Mouse (Mus musculus) spleen, postnatal 10 days (tissue): ENCODE data around the gene 2300002M23Rik.

Experiments used
- DNase-seq, 2 experiments: peaks; one replicate each; pipeline ENCODE4 v3.0.0; 2021 to 2022; ENCODE audit warnings: low spot score in 2 of 2

The 2300002M23Rik gene

GRCm38 (mm10) chr17:35556186-35556765 lies 11.0 kb upstream of the 2300002M23Rik start:
- DNase-seq = no peak

DNA sequence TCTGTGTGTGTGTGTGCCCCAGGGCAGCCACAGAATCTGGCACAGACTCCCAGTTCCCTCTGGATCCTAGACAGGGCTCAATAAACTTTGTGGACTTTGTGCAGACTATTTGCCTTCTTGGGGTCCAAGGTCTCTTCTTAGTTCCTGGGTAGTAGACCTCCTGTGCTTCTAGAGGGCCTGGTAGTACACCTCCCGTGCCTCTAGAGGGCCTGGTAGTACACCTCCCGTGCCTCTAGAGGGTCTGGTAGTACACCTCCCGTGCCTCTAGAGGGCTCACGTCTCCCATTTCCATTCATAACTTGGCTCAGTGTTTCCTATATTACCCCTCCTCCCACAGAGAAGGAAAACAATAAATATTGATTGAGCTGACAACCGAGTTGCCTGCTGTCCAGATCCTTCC lies 10.4 kb upstream of the 2300002M23Rik start:
- peak in 1 of 2 experiments; percentile 52 for DNase-seq

DNA sequence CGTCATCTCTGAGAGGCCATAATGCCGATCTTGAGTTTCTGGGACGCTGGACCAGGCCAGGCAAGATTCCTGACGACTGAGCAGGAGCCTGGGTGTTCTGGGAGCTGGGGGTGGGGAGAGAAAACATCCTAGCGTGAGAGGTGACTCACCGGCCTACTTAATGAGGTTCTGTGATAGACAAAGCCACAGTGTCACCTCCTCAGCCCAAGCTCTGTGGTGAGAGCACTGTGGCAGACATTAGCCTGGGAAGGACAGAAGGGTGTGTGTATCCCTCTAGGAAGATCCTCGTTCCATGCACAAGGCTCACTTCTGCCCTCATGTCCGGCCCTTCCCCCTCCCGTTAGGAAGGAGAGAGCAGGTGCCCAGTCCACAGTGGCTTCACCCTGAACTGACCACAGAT lies 9.9 kb upstream of the 2300002M23Rik start:
- DNase-seq = no peak

DNA sequence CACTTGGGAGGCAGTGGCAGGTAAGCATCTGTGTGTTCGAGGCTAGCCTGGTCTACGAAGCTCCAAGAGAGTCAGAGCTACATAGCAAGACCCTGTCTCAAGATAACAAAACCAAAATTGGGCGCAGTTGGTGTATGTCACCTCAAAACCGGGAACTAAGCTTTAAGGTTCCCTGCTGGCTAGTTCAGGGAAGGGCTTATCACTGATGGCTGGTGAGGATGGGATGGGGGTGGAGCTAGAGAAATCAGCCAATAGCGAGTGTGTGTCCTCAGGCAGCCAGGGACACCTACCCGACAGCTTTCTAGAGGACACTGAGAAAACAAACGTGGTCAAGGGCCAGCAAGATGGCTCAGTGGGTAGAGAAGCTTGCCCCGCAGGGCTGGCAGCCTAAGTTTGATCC lies 9.0 kb upstream of the 2300002M23Rik start:
- DNase-seq = no peak

DNA sequence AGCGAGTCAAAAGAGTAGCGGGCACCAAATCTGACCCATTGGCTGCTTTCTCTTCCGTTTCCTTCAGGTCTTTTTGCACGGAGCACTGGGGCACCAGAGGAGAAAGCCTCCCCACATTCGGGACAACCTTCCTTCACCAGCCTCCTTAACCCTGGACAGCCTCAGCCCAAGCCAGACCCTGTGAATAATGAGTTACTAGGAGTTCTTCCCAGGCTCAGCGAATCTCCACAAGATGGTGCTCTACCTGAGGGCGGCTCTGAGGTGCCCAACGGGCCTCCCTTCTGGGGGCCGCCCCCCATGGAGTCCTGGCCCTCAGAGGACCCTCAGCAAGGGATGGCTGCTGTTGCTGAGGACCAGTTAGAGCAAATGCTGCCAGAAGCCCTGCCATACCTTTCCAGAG lies 517 bp downstream of the 2300002M23Rik start:
- no peak for DNase-seq

DNA sequence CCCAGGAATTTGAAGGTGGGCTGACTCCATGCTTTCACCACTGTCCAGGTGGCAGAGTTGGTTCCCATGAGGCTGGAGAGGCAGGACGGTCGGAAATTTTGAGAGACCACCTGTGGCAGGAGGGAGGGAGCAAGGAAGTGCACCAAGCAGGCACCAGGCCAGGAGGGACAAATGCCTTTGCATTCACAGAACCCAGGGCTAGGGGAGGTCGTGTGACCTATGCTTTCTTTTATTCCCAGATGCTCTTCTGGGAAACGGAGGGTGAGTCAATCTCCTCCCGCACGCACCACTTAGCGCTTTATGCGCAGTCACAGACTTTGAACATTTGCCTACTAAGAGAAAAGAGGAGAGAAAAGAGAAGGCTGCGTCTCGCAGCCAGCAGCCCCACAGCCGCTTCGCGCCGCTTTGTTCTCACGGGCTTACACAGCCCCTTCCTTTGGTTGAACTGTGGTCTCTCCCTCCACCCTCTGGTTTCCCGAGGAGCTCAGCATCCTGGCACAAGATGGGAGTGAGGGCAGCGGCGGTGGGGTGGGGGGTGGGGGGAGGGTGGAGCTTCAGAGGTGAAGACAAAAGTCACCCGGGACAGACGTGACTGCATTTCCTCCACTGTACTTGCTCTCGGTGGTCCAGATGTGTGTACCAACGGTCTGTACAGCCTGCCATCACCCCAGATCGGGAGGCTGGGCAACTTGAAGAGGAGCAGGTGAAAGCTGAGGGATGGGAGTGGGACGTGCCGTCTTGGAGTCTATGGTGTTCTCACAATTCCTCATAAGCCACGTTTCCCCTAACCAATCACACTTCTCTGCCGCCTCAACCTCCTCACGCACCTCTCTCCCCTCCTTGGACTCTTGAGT lies 2.1 kb downstream of the 2300002M23Rik start:
- DNase-seq = no peak

- no peak for DNase-seq
Measured at GRCm38 (mm10) chr17:35570836-35571235, 3.6 kb downstream of the 2300002M23Rik start.

- DNase-seq = no peak
Measured at GRCm38 (mm10) chr17:35571477-35571876, 4.2 kb downstream of the 2300002M23Rik start.

GRCm38 (mm10) chr17:35578211-35578610 lies 11.0 kb downstream of the 2300002M23Rik start:
- DNase-seq = peak; percentile 76 to 90

DNA sequence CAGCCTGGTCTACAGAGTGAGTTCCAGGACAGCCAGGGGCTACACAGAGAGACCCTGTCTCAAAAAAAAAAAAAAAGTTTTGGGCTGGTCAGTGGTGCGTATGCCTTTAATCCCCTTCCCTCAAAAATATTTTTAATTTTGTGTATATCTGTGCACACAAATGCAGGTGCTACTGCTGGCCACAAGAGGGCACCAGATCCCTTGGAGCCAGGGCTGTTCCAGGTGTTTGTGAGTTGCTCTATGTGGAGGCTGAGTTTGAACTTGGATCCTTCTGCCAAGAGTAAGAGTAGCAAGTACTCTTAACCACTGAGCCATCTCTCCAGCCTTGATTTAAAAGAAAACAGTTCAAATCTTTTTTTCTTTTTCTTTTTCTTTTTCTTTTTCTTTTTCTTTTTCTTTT lies 15.7 kb downstream of the 2300002M23Rik start:
- peak in 1 of 2 experiments; percentile 44 for DNase-seq

GRCm38 (mm10) chr17:35584330-35584937 lies 17.2 kb downstream of the 2300002M23Rik start:
- peak; percentile 45 to 80 for DNase-seq

DNA sequence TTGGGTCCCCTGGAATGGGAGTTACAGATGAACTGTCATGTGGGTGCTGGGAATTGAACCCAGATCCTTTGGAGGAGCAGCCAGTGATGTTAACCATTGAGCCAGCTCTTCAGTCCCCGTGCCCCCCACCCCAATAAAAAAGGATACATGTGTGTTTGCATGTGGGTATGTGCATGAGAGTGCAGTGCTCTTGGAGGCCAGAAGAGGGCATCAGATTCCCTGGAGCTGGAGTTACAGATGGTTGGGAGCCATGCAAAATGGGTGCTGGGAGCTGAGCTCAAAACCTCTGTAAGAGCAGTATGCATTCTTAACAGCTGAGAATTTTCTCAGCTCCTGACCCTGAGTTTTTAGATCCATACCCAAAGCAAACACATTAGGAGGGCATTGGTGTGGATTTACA lies 20.0 kb downstream of the 2300002M23Rik start:
- DNase-seq = no peak

GRCm38 (mm10) chr17:35588387-35588786 lies 21.1 kb downstream of the 2300002M23Rik start:
- DNase-seq = no peak

- peak; percentile 54 to 78 for DNase-seq
Measured at GRCm38 (mm10) chr17:35590410-35591218, 23.4 kb downstream of the 2300002M23Rik start.

GRCm38 (mm10) chr17:35591219-35591578 lies 23.9 kb downstream of the 2300002M23Rik start:
- no peak for DNase-seq

DNA sequence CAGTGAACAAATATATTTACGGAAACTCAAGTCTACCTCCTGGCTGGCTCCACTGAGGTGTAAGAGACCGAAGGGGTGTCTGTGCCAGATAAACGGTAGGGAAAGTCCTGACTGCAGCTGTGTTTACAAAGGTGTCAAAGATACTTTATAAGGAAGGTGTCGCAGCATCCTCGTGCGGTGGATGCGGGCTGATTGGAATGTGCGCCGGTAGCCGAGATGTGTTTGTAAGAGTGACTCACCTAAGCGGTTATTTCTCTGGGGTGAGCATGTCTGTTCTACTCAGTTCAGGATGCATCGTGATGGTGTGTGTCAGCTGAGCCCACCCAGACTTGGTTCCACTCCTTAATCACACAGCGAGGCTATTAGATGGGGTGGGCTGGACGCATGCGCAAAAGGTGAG lies 24.5 kb downstream of the 2300002M23Rik start:
- no peak for DNase-seq

DNA sequence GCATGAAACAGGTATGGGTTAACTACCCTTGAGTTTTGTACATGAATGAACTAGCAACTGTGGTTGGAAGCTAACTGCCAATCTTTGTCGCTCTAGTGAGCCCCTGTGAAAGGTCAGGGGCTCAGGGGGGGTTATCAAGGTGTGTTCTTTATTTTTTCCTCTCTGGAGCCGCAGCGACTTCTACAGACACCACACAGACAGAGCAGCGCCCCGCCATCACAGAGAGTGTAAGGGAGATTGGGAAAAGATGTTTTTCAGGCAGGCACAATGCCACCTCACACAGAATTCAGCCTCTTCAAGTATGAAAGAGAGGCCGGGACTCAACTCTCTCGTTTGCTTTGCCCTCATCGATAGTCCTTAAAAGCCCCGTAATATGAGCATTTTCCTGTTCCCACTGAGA lies 24.9 kb downstream of the 2300002M23Rik start:
- no peak for DNase-seq

GRCm38 (mm10) chr17:35593786-35594185 lies 26.5 kb downstream of the 2300002M23Rik start:
- no peak for DNase-seq

- no peak for DNase-seq
Measured at GRCm38 (mm10) chr17:35594456-35594855, 27.2 kb downstream of the 2300002M23Rik start.

GRCm38 (mm10) chr17:35597399-35597798 lies 30.1 kb downstream of the 2300002M23Rik start:
- DNase-seq = no peak

DNA sequence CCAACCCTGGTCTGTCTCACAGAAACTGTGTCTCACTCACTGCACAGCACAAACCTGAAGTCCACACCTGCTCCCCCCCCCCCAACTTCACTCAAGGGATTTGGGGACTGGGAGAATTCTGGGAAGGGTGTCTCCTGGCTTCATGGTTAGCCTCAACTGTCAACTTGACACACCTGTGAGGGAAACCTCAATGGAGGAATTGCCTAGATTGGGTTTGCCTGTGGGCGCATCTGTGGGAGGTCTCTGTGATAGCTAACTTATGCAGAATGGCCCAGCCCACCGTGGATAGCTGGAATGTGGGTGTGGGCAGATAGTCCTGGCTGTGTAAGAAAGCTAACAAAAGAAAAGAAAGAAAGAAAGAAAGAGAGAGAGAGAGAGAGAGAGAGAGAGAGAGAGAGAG lies 34.0 kb downstream of the 2300002M23Rik start, which contains the start of gene Sfta2:
Gene Sfta2, plus strand, starts transcription at position 301 of the 400 bp plus-strand sequence.
- no peak for DNase-seq
